Mouse (Mus musculus) hindlimb bud, embryonic 11.5 days (tissue): ENCODE measurements around the gene Mynn.

ENCODE experiments used
- DNase-seq: peaks from one replicate; pipeline ENCODE4 v3.0.0-alpha.2; 2012; ENCODE audit warnings: low read depth, low spot score; ENCODE audit errors: extremely low spot score

Gene Mynn

GRCm38 (mm10) chr3:30635629-30636028, 33.8 kb downstream of the Mynn start:
- no peak for DNase-seq

DNA sequence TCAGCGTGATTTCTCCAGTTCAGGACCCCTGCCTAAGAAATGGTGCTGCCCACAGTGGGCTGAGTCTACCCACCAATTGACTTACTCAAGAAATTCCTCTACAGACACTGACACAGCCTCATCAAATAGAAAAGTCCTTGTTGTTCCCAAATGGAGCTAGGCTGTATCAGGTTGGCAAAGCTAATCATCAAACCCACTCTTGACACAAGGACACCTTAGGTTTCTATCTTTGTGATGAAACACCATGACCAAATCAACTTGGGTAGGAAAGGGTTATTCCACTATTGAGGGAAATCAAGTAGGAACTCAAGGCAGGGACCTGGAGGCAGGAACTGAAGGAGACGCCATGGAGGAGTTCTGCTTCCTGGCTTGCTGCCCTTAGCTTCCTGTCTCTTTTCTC, 42.3 kb downstream of the Mynn start, which contains the start of gene Lrriq4:
Gene Lrriq4, plus strand, starts transcription at position 301 of the 400 bp plus-strand sequence.
- no peak for DNase-seq

GRCm38 (mm10) chr3:30646761-30647160, 44.9 kb downstream of the Mynn start:
- no peak for DNase-seq

GRCm38 (mm10) chr3:30647440-30648090, 45.7 kb downstream of the Mynn start, which contains the start of gene Lrrc34:
TSS of gene Lrrc34 (minus strand) at chr3:30647869.
- no peak for DNase-seq

DNA sequence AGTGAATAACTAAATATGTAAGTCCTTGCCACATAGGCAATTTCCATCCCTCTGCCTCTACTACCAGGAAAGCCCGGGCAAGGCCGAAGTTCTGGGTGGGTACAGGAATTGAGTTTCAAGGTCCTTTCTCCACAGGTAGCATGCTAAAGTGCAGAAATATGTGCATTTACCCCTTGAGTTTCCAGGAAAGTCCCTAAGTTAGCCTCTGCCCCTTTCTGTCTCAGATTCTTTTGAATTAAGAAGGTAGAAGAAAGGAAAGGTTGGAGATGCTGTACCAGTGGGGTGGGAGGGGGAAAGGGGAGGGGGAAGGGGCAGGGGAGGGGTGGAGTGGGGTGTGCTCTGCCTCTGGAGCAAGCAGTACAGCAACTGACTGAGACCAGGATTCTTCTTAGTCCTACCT, 46.6 kb downstream of the Mynn start:
- no peak for DNase-seq

DNA sequence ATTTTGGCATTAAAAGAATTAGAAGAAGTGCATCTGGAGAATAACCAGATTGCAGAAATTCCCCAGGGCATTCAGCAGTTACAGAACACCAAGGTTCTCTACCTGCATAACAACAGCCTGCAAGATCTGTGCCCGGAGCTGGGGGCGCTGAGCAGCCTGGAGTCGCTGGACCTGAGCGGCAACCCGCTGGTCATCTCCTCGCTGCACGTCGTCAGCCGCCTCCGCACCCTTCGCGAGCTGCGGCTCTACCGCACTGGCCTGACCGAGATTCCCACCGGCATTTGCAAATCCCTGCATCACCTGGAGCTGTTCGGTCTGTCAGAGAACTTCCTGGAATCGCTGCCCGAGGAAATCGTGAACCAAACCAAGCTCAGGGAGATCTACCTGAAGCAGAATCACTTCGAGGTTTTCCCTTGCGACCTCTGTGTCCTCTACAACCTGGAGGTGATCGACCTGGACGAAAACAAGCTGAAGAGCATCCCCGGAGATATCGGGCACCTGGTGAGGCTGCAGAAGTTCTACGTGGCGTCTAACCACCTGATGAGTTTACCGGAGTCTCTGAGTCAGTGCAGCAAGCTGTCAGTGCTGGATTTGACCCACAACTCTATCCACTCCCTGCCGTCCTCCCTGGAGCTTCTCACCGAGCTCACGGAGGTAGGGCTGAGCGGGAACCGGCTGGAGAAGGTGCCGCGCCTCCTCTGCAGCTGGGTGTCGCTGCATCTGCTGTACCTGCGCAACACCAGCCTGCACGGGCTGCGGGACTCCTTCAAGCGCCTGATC, 48.4 kb downstream of the Mynn start:
- no peak for DNase-seq

DNA sequence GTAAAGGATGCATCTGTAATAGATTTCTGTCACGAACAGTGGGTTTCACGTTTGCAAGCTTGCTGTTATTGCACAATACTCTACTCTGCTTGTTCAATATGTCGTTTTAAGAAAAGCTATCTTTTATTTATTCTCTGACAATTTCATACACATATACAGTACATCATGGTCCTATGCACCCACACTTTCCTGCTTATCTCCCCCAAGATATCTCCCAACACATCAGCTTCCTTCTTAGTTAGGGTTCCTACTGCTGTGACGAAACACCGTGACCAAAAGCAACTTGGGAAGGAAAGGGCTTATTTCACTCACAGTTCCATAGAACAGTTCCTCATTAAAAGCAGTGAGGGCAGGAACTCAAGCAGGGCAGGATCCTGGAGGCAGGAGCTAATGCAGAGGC, 54.1 kb downstream of the Mynn start:
- DNase-seq: no peak

DNA sequence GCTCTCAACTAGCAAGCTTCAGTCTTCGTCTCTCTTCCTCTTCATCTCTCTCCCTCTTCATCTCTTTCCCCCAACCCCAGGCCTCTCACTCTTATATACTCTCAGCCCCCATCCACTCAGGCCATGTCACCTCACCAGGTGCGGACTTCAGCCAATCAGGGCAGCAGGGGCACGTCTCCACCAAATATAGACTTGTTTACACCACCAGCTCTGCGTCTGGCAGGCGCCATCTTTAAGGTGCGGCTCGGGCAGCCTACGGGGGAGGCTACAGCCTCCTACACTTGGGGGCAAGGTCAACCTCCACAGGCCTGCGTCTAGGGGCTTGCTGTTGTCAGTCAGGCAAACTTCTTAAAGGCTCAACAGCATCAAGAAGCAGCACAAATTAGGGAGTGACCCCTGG, 56.6 kb downstream of the Mynn start:
- no peak for DNase-seq
